Mouse (Mus musculus) ZHBTc4 (cell line): ENCODE data around the gene Olfr286.

ENCODE experiments used
- DNase-seq: peaks from one replicate; pipeline ENCODE4 v3.0.0-alpha.2; 2011; ENCODE audit warnings: low read depth, low spot score

The Olfr286 gene

DNA sequence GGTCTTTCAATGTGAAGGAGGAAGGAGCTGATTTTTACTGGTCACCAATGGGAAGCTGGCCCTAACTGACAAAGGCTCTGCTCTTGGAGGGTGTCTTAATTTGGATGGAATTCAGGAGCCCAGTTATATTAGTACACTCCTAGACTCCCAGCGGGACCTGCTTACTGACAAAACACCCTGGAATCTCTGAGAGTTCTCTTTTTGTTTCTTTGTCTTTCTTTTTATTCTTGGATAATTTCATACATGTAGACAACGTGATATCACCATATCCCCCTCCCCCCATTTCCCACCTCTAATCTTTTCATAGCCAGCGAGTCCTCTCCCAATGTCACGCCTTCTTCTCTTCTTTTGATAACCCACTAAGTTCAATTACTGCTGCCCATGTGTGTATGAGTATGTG, at the start of gene Olfr286:
TSS of gene Olfr286 (minus strand) at position 101 of the 400 bp plus-strand sequence.
- no peak for DNase-seq

DNA sequence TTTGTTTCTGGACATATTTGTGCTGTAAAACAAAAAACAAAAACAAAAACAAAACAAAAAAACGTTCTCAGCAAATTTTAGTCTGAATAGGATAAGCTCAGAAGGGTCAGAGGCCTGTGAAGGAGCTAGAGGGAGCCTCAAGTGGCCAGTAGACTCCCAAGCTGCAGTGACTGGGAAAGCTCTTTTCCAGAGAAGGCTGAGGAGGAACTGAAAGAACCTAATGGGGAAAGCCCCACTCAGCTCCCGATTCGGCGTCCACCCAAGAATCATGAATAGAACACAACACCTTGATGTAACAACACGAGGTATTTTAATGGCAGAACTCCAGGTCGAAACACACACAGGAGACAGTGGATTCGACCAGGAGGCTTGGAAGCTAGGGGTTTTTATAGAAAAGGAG, 23.5 kb upstream of the Olfr286 start:
- no peak for DNase-seq

DNA sequence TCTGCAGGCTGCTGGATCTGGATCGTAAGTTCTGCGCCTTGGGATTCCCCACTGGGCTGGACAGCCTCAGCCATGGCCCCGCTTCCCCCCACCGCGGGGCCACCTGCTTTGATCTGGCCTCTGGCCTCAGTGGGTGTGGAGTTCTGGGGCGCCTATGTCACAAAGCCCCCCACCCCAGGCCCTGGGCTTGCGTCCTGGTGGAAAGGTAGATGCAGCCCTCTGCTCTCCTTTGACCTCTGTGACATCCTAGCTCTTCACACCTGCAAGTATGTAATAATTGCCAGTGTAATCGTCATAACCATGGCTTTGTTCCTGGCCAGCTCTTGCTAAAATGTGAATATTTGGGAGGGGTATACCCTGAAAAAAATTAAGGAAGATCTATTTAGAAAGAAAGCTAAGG, 22.9 kb upstream of the Olfr286 start, which contains the start of gene H1fnt:
TSS of gene H1fnt (minus strand) at position 101 of the 400 bp plus-strand sequence.
- DNase-seq, result no peak

DNA sequence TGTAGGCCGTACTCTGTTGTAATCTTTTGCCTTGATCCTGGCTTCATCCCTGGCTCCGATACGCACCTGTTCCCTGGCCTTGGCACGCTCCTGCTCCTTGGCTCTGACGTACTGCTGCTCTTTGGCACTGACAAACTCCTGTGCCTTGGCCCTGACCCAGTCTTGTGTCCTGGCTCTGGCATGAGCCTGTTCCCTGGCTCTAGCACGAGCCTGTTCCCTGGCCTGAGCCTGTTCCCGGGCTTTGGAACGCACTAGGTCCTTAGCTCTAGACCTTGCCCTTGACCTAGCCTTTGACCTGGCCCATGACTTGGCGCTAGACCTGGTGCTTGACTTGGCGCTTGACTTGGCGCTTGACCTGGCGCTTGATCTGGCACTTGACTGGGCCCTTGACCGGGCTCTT, 22.0 kb upstream of the Olfr286 start:
- DNase-seq, result no peak

DNA sequence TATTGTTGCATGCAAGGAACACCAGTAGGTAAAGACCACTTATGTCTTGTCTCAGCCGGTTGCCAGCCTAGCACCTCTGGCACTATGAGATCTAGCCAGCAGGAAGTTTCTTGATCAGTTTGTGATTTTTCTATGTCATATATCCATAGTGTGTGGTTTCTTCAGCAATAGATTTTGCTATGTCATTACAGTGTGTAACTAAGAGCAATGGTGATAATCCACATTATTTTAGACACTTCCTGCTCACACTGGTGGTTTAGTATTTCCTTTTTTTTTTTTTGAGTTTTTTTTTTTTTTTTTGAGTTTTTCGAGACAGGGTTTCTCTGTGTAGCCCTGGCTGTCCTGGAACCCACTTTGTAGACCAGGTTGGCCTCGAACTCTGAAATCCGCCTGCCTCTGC, 1.2 kb upstream of the Olfr286 start:
- DNase-seq, result no peak

DNA sequence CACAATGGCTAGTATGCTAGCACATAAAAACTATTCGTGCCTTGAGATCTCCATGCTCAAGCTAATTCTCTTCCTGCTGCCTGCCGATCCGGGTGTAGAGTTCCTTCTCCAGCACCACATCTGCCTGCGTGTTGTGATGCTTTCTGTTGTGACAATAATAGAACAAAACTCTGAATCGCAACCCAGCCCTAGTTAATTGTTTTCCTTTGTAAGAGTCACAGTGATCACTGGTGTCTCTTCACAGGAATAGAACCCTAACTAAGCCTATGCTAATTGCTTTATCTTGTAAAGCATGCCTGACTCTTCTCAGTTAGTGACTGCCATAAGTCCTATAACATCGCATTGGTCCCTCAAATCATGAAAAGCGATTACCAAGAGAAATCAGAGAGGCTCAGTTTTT, 8.2 kb downstream of the Olfr286 start:
- peak; percentile 61 for DNase-seq

DNA sequence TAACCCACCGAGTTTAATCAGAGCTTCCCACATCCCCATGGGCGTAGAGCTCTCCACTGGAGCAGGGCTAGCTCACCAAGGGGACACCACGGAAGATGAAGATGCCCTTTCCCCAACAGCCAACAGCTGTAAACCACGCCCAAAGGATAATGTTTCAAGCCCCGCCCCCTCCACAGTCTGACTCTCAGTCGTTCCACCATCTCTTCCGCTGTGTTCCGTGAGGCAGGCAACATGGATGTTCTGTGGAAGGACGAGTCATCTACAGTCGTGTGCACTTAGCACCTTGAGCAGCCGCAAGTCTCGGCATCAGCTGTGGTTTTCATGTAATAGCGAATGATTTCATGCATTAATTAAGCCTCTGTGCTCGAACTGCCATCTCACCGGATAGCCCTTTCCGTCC, 8.6 kb downstream of the Olfr286 start:
- DNase-seq, result peak; percentile 60

DNA sequence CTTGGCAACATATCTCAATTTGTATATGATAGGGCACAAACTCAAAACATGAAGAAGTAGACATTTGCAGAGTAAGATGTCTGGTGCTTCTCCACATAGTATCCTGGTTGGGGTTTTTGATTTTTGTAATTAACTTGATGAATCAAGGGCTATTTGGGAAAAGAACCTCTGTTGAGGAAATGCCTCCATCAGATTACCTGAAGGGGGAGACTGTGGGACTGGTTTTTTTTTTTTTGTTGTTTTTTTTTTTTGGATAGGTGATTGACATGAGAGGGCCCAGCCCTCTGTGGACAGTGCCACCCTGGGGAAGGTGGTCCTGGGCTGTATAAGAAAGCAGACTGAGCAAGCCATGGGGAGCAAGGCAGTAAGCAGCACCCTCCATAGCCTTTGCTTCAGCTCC, 11.9 kb downstream of the Olfr286 start:
- no peak for DNase-seq

DNA sequence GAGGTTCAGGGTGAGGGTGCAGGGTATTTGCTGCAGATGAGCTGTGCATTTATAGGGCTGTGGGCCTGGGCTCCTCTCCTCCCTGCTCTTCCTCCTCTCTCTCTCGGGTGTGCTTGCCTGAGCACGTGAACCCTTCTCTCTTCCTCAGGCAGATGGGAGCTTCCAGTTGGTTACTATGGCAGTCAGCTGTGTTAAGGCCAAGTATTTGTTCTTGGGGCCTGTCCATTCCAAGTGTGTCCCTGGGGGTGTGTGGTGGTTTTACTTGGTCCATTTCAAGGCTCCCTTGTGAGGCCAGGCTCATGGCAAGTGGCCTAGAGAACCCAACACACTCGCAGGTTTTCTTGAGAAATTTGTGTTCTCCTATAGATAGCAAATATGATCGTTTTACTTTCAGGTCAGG, 13.4 kb downstream of the Olfr286 start, which contains the start of the genes Gm44579 and Olfr287:
TSS of gene Gm44579 (minus strand) at position 101 of the 400 bp plus-strand sequence.
TSS of gene Olfr287 (minus strand) at position 180 of the 400 bp plus-strand sequence.
- no peak for DNase-seq

DNA sequence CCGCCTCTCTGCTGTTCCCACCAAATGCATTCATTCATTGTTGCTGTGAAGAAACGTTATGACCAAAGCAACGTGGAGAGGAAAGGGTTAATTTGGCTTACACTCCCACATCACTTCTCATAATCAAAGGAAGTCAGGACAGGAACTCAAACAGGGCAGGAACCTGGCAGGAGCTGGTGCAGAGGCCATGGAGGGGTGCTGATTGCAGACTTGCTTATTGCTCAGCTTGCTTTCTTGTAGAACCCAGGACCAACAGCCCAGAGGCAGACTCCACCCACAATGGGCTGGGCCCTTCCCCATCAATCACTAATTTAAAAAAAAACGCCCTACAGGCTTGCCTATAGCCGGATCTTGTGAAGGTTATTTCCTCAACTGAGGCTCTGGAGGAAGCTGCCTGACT, 20.1 kb downstream of the Olfr286 start:
- DNase-seq, result peak; percentile 41

DNA sequence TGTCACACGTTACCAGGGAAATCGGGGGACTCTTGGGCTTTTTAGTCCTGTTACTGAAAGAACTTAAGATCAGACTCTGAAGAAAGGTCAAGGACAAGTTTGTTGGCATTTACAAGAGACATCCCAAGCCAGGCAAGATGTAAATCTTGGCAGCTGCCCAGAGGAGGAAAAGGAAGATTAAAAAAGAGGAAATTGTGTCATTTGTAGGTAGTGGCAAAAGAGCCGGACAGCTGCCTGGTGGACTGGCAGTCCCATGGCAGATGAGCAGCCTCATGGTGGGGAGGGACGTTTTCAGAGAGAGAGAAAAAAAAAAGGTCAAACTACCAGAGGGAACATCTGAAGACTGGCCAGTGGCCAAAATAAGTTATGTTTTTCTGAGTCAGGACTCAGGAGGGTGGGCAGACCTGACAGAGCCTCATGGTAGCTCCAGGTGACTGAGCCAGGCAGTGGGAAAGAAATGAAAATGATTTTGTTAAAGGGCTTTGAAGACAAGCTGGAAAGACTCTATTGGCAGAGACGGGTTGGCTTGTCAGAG, 20.8 kb downstream of the Olfr286 start:
- DNase-seq, result no peak

DNA sequence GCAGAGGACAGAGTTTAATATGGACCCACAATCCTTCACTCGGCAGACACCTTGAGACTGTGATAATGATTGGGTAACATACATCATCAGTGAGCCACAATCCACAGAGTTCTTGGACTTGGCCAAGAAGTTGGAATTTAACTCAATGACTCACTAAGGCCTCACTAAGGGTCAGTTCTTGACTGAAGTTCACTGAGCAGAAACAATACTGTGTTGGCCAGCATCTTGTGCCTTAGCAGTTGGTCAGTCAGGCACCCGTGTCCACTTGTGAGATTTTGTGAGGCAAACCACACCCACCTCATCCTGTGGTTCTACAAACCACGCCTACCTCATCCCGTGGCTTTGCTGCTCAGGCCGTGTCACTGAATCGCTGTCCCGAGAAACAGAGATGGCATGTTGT, 24.6 kb downstream of the Olfr286 start:
- no peak for DNase-seq

DNA sequence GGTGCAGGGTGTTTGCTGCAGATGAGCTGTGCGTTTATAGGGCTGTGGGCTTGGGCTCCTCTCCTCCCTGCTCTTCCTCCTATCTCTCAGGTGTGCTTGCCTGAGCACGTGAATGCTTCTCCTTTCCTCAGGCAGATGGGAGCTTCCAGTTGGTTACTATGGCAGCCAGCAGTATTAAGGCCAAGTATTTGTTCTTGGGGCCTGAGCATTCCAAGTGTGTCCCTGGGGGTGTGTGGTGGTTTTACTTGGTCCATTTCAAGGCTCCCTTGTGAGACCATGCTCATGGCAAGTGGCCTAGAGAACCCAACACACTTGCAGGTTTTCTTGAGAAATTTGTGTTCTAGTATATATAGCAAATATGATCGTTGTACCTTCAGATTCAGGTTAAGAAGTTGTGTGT, 38.8 kb downstream of the Olfr286 start, which contains the start of gene Olfr288:
TSS of gene Olfr288 (minus strand) at position 101 of the 400 bp plus-strand sequence.
- no peak for DNase-seq

DNA sequence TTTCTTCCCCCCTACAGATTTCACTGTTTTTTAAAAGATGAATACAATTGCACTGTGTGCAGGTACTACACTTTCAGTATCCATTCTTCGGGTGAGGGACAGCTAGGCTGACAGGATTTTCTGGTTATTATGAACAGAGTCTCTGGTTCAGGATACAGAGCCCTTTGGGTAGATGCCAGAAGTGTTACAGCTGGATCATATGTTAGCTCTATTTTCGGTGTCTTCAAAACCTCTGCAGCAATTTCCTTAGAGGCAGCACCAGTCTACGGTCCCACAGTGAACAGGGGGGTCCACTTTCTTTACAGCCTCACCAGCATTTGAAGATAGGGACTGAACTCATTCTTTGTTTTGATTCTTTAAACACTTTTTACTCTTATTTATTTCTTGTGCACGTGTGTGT, 49.8 kb downstream of the Olfr286 start:
- no peak for DNase-seq

DNA sequence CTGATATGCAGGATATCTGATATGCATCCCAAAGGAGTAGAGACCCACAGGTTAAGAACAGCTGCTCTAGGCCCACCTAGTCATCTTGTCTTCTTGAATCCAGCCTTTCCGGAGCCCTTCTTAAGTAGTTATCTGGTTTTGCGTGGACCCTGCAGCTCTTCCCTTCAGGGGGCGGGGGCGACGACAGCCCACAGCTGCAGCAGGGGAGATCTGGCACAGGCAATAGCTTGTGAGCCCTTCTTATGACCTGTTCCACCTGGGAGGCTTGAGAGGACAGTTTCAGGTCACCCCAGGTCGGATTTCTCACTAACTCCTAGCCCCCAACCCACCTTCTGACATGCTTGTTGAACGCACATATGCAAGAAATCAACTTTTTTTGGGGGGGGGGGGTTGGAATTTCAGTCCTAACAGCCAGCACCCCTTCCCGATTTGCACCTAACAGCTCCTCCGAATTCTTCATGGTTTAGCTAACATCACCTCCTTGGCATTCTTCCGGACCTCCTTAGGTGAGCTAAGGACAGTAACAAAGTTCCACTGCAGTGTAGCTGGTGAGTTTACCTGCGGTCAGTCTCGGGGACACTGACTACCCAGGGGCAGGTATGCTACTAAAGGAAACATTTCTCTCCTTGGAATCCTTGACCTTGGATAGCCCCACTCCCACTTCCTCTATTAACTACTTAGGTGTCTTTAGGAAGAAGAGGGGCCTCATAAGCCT, 52.2 kb downstream of the Olfr286 start:
- DNase-seq, result no peak

DNA sequence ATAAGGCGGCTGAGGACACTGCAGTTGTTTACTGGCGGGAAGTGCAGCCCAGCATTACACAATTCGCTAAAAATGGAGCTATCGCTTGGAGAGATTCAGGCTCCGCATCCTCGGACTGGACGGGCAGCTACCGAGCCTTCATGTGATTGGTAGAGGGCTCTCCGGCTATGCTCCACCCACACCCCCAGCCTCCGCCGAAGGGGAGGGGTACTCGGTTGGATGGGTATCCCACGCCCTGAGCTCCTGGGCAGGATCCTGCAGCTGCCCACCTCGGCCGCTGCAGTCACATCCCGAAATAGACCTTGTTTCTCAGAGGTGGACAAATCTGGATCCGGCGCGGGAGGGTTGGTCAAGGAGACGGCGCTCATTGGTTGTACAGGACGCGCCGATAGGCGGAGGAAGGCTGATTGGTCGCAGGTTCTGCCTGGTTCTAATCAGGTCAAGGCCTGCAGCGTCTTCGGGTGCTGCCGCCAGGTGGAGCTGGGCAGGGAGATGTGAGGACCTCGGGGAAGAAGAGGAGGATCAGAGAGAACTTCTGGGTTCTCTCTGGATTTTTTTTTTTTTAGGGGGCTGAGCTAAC, 53.0 kb downstream of the Olfr286 start:
- DNase-seq, result peak; percentile 95

DNA sequence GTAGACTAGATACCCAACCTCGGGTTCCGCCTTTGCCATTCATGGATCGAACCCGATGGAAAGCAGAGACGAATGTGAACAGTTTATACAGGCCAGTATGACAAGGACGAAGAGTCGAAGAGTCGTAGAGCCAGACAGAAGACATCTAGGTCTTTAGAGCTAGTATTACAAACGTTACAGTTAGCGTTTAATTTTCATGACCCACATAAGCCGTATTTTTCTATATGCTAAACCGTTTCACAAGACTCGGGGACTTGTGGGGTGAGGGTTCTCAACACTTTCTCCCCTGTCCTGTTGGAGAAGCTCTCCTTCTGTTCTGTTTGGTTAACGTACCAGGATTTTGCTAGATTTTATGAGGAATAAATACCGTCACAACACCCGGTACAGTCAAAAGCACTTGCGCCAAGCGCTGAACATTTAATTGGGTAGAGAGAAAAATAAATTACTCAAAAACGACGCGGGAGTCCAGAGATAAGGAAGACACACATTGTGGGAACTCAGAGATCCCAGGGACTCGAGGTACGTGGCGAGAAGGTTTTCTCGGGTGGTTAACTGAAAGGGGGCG, 53.6 kb downstream of the Olfr286 start:
- no peak for DNase-seq

DNA sequence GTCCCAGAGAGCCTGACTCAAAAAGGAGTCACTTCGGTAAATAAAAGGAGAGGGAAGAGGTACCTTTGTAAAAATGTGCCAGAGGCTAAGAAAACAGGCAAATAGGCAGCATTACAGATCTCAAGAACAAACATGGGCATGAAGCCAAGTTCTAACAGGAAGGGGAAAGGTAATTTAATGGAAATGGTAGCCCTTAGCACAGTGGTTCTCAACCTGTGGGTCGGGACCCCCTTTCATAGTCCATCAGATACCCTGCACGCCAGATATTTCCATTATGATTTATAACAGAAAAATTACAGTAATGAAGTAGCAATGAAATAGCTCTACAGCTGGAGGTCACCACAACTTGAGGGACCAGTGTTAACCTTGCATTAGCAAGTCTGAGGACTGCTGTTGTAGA, 56.9 kb downstream of the Olfr286 start:
- no peak for DNase-seq
